Mouse (Mus musculus) CD4-positive naive resting alpha-beta T cell, adult 57 days (primary cell): ENCODE results near the gene 1700029J07Rik. TPM values are rescaled to one million over a fixed set of nuclear protein-coding genes. Genes with fewer than 3 reads are reported as not detected.

Experiments used
- total RNA-seq: library from RNA; stranded (reverse); gene quantifications from one replicate; pipeline ENCODE4 v1.2.4, GENCODE M21; 2023

Gene 1700029J07Rik
- 0.86 TPM for total RNA-seq

DNA sequence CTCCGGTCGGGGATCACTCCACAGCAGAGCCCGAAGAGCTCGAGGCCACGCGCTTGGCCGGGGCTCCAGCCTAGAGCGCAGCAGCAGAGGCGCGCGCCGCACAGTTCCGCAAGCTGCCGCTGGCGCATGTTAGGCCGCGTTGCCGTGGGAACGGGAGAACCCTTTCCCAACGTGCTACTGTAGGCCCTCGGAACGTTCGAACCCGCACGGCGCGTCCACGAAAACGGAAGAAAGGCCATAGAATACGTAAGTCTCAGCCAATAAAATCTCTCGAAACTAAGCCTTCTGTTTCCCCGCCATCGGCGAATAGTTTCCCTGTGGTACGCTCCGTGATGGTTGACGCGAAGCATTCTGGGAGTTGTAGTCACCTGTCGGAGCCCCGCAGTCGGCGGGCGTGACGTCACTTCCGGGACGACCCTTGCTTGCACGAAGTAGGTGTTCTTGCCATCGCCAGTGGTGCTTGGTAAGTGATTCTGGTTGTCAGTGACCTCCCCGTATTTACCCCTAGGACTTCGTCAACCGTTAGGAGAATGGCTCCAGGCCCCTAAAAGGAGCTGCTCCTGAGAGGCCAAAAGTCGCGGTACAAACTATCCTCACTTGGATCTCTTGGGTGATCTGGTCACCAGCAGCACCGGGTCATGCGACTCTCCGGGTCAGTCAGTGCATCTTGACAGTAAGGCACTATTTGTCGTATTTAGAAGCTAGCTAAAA, at the start of gene 1700029J07Rik, which contains the start of gene Ufsp2:
TSS of gene 1700029J07Rik (minus strand) at position 127 of the 711 bp plus-strand sequence.
TSS of gene Ufsp2 (plus strand) at position 403 of the 711 bp plus-strand sequence.

DNA sequence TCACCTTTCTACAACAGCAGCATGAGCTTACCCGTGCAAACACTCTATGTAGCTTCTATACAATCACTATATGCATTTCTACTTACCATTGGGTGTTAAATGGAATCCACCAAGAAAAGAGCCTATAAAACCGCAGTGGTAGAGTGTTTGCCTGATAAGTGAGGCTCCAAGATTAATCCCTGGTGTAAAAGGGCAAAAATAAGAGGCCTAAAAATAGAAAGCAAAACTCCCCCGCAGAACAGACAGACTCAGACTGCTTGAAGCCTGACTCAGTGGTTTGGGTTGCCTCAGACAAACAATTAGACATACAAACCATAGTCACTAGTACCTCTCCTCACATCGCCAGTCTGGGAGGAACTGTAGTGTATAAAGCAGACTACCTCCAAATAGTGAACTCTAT, 30.5 kb upstream of the 1700029J07Rik start, which contains the start of gene Ankrd37:
TSS of gene Ankrd37 (minus strand) at position 112 of the 400 bp plus-strand sequence.

DNA sequence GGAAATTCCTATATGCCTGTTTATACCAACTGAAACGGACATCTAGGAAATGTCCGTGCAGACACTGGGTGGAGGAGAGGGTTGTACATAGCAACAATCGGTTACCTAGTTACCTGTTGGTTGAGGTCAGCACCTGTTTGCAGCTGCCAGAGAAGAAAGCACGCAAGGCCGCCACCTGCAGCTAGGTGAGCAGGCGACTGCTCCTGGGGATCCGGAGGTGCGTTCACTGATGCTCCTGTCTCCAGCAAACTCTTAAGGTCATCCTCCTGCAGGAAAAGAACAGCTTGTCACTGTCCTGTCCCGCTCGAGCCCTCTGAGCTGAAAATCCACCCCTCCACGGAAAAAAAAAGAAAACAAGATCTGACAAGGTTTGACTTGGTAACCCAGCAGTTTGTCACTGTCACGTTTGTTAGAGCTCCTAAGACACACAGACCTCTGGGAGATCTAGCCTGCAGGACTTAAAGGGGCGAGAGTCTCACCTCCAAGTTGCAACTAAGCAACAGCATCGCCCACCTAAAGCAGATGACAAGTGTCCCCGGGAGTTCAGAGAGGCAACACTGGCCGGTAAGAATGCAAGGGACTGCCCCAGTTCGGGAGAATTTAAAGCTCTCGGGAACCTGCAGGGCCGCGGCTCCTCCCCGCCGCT, 24.2 kb upstream of the 1700029J07Rik start, which contains the start of gene Lrp2bp:
TSS of gene Lrp2bp (plus strand) at position 166 of the 646 bp plus-strand sequence.

DNA sequence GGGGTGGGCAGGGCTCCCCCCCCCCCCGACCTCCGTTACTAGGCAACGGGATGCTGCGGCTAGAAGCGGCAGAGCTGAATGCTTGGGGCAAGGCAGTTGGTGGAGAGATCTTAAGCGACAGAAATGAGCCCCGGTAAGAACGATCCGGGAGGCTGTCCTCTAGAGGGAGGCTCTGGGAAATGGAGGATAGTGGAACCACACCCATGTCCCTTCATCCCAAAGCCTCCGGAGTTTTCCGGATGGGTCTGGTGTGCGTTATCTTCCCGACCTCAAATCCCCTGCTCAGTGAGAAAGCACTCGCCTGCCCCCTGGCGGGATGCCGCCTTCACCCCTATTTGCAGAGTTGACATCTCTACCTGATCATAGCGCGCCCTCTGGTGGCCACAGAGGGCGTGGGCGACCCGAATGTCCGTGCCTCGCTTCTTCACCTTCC, 40.5 kb downstream of the 1700029J07Rik start, which contains the start of gene Ccdc110:
TSS of gene Ccdc110 (plus strand) at position 38 of the 433 bp plus-strand sequence.

Other genes with a start within 250 kb of the 1700029J07Rik start
- not detected for gene Pdlim3, start 89.8 kb downstream of the 1700029J07Rik start, total RNA-seq
- gene Ccdc110, start 40.6 kb downstream of the 1700029J07Rik start, total RNA-seq, result not detected
- 13.5 TPM for gene Ufsp2, start 276 bp upstream of the 1700029J07Rik start, total RNA-seq
- gene Lrp2bp, start 24.1 kb upstream of the 1700029J07Rik start, total RNA-seq, result not detected
- gene Ankrd37, start 30.5 kb upstream of the 1700029J07Rik start, total RNA-seq, result 6.6 TPM
- gene Cfap97, start 176.5 kb upstream of the 1700029J07Rik start, total RNA-seq, result 17.0 TPM
- gene Snx25, start 176.9 kb upstream of the 1700029J07Rik start, total RNA-seq, result 17.4 TPM
- 51.4 TPM for gene Slc25a4, start 236.0 kb upstream of the 1700029J07Rik start, total RNA-seq